Mouse (Mus musculus) brain, embryonic 14.5 days (tissue): Measurements from ENCODE around the gene Daam1. TPM values are rescaled to one million over a fixed set of nuclear protein-coding genes. Genes with fewer than 3 reads are reported as not detected.
A peak's percentile ranks its signal among the peaks of the same experiment; 100 is the strongest.
"Not testable (repeated sequence)": the region's sequence is repeated elsewhere in the genome, so short reads cannot be mapped to it uniquely, and the experiment has no call there.

Experiments used
- DNase-seq: peaks from one replicate; pipeline ENCODE4 v3.0.0-alpha.2; 2011; ENCODE audit warnings: low read depth
- CTCF ChIP-seq: fragments of 200-500 bp; IDR thresholded peaks from 2 replicates; pipeline ENCODE4 v1.5.1; 2012; ENCODE audit warnings: inconsistent platforms, mild to moderate bottlenecking, moderate library complexity, borderline replicate concordance; ENCODE audit not compliant: insufficient read depth, insufficient read length; ENCODE audit errors: extremely low read depth
- POLR2A ChIP-seq: fragments of 200-500 bp; IDR thresholded peaks from 2 replicates; pipeline ENCODE4 v1.6.1; 2012; ENCODE audit warnings: mild to moderate bottlenecking, inconsistent platforms, borderline replicate concordance; ENCODE audit not compliant: poor library complexity, insufficient read depth, insufficient read length, severe bottlenecking; ENCODE audit errors: extremely low read depth
- polyA plus RNA-seq: library from polyadenylated mRNA; depleted of rRNA; stranded (reverse); fragments of >200 nt; gene quantifications from 2 replicates; pipeline ENCODE4 v1.2.3, GENCODE M21; 2012

Gene Daam1
- polyA plus RNA-seq, 1 experiment, result 47.3 TPM

DNA sequence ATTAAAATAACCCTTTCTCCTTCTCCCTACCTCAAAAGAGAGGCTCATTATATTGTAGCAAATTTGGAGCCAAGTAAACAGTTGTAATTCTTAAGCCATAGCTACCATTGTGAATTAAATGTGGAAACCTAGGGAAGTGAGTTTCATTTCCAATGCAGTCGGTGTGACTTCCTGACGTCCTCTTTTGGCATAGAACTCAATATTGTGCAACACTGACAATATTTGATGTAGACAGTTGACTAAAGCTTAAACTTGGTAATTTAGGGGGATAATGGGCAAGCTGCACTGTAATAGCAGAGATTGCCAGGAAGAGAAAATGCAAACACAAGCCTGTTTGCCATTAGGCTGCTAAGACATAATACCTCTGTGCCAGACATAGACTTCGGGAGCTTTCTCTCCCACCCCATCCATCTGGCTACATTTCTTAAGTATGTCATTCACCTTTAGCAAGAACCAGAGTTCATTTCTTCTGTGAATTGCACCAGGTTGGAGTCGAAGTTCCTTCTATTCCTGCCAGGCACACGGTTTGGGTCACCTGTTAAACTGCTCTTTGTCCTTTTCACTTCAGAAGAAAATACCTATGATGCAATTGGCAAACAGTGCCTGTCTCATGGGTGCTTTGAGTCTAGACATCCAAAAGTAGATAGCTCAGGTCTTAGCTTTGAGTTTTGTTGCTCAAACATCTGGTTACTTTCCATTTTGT lies 5.2 kb downstream of the Daam1 start:
- no peak for TF ChIP-seq POLR2A
- no peak for TF ChIP-seq CTCF
- peak; percentile 51 for DNase-seq

DNA sequence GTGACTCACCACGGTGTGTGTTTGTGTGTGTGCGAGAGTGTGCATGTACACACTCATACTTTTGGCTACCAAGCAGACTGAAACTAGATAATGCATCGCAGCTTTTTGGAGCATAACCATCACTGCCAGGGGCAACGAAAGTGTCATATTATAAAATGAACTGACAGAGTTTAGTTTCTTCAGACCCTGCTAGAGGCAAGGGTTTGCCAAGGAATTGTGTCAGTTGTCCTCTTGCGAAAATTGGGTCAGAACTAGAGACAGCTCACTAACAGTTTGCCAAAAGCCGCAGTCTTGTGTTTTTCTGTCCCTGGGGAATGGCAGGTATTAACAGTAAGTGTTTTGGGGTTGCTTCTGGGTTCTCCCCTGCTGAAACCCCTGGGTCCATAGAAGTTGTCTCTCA lies 5.9 kb downstream of the Daam1 start:
- TF ChIP-seq CTCF (no peak), POLR2A (no peak)
- DNase-seq, result no peak

DNA sequence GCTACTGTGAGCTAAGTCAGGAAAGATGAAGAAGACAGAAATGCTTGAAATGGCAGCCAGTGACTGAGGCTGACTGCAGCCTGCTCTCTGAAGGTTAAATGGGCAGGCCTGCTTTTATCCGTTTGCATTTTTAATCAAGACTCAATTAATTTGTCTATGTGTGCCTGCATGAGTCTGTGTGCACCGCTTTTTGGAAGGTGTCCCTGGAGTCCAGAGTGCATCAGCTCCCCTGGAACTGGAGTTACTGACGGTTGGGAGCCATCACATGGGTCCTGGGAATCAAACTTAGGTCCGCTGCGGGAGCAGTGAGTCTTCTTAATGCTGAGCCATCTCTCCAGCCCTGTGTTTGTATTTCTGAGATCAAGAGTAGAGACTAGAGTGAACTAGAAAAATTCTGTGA lies 6.7 kb downstream of the Daam1 start:
- no peak for DNase-seq
- TF ChIP-seq POLR2A (no peak), CTCF (no peak)

DNA sequence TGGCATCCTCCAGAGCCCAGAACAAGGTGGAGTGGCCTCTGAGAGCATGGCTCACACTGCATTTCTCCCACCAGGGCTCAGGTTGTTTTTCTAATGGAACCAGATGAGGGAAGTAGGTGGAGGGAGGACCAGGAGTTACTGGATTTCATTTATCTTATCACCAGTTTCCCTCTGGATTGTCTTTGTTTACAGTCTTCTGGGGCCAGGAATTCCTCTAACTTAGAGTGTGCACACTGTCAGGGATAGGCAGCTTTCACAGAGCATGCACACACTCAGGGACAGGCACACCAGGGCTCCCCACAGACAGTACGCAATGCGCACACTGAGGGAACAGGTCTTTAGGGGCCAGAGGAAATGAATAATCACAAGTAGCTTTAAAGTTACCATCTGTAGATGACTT lies 7.4 kb downstream of the Daam1 start:
- no peak for TF ChIP-seq POLR2A
- no peak for TF ChIP-seq CTCF
- no peak for DNase-seq

DNA sequence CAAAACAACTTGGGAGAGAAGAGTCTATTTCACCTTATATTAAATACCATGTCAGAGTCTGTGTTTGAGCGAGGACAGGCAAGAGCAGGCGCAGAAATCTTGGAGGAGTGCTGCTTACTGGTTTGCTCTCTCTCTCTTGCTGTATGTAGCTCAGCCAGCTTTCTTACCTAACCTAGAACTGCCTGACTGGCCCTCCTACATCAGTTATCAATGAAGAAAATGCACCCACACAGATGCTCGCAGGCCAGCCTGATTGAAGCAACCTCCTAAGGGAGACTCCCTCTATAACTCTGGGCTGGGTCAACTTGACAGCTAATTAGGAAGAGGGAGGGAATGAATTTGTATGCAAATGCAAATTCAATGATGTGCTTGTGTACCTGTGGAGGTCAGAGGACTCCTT lies 8.8 kb downstream of the Daam1 start:
- DNase-seq, result no peak
- TF ChIP-seq POLR2A (no peak), CTCF (no peak)

DNA sequence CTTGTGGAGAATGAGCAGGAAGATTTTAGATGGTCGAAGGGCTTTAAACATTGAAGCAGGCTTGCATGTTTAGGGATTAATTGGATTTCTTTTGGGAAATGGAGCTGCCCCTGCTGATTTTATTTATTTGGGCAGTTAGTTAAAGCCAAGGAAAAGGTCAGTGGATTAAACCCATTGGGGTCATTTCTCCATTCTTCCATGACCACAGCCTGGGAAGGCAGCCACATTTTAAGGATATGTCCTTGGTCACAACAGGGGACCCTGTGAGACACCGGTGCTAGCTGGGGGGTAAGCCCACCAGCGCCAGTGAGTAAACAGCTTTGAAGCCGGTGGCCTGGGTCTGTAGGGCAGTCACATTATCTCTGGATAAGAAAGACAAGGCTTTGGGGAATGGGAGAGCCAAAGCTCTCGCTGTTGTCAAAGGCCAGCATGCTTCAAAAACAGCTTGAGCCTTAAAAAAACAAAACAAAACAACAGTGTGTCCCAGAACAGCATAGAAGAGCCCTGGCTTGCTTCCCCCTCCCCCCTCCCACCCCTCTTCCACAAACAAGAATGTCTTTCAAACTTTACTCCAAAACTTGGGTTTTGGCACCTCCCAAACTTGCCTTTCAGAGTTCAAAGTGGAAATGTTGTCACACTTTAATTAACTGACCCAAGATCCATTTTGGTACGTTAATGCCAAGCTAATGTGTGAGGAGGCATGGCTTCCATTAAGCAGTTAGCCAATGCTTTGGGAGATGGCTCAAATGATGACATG lies 9.7 kb downstream of the Daam1 start:
- no peak for DNase-seq
- no peak for TF ChIP-seq POLR2A
- TF ChIP-seq CTCF, result no peak

DNA sequence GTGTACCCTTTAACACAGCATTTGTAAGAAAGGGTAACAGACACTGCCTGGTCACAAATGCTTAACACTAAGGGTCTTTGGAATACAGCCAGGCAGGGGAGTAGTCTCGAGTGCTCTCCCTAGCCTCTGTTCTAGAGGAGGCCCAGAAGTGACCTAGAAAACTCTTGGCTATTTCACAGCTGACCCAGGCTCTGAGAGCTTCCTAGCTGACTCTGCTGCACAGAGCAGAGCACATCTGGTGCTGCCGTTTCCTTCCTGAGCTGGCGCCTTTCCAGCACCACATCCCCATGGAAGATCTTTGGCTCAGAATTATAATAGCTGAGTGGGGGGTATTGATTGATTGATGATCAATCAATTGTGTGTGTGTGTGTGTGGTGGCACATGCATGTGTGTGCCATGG lies 11.1 kb downstream of the Daam1 start:
- no peak for DNase-seq
- TF ChIP-seq POLR2A (no peak), CTCF (no peak)

DNA sequence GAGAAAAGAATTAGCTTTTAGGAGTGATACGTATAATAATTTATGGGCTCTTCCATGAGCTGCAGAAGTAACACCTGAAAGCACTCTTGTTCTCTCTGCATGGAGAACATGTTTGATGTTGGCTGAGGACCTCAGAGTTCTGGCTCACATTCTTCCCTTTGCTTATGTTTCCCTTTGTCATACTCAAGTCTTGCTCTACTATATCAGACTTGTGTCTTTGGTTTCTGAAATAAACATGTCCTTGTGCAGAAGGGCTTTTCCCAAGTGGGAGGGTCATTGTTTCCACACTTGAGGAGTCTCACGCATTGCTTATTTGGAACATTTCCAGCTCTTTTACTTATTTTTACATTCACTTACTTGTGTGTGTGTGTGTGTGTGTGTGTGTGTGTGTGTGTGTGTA lies 11.7 kb downstream of the Daam1 start:
- TF ChIP-seq POLR2A (no peak), CTCF (no peak)

DNA sequence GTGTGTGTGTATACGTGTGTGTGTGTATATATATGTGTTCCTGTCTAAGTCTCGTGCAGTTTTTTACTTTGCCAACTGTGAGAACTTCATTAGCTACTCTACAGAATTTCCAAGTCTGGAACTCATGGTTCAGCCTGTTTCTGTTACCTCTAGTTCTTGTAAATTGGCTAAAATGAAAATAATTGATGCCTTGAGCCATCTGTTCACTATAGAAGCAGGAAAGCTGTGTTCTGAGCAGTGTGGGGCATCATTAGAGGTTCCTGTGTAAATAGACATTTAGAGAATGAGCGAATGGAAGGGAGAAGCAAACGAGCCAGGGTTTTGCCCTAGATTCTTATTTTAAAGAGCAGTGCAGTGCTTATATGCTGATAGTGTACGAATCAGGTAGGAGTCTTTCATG lies 14.6 kb downstream of the Daam1 start:
- peak; percentile 70 for DNase-seq
- TF ChIP-seq CTCF (no peak), POLR2A (no peak)

More for the DNA sequence above, 11.7 kb downstream of the Daam1 start:
- no peak for DNase-seq

DNA sequence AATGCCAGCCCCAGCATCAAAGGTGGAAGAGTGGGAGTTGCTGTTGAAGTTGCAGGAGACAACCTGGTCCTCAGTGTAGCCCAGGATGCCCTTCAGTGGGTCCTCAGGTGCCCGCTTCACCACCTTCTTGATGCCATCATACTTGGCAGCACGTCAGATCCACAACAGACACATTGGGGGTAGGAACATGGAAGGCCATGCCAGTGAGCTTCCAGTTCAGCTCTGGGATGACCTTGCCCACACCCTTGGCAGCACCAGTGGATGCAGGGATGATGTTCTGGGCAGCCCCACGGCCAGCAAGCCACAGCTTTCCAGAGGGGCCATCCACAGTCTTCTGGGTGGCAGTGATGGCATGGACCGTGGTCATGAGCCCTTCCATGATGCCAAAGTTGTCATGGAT lies 15.5 kb downstream of the Daam1 start:
- not testable (repeated sequence) for DNase-seq

DNA sequence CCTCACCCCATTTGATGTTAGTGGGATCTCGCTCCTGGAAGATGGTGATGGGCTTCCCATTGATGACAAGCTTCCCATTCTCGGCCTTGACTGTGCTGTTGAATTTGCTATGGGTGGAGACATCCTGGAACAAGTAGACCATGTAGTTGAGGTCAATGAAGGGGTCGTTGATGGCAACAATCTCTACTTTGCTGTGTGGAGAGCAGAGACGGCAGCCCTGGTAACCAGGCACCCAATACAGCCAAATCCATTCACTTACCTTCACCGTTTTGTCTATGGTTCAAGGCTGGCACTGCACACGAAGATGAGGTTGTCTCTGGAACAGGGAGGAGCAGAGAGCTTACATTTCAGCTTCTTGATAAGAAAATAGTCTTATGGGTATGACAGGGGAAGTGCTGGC lies 16.1 kb downstream of the Daam1 start:
- not testable (repeated sequence) for DNase-seq

DNA sequence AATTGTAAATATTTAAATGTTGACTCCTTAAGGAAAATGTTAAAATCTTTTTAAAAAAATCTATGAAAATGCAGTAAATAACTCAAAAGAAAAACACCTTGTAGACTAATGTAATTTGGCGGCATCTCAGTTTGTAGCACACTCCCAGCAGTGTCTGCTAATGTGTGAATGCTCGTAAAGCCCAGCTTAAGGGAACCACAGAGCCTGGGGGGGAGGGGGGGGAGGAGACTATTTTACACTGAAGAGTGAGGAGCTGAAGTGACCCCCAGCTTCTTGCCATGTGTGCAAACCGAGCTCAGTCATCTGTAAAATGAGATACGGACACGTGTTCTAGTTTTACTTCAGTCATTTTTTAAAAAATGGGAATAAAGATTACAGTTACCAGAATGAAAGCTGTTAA lies 16.7 kb downstream of the Daam1 start:
- no peak for DNase-seq
- TF ChIP-seq POLR2A (no peak), CTCF (no peak)

DNA sequence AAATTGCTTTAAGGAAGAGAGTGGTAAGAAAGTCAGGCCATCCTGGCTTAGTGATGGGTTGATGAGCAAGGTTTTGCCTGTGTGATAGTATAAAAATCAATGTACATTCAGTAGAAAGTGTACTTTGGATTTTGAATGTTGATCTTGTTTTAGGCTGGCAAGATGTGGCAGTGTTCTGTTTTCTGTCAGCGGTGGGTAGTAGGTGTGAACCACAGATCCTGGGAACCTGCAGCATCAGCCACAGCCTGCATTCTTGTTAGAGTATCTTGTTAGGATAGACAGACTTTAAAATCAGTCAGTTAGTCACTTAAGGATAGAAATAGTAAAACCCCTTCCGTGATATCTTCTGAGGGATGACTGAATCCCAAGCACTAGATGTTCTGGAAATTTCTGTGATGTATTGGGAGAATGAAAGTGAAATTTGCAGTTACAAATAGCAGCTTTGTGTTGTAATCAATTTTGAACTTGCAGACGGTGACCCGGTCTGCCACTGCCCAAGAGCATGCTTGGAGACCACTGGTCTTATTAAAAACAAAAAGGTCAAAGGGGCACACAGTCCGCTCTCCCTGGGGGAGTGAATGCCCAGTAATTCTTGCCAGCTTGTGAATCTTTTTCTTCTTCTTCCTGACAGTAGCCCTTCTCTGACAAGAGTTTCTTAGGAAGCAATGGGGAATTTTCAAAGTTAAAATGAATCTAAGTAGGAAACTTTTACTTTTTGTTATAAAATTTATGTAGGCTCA lies 17.3 kb downstream of the Daam1 start:
- no peak for DNase-seq

More for the DNA sequence above, 17.3 kb downstream of the Daam1 start:
- TF ChIP-seq CTCF (no peak), POLR2A (no peak)
